Mouse (Mus musculus) liver, embryonic 15.5 days (tissue): ENCODE measurements around the gene Psmc1. TPM values are rescaled to one million over a fixed set of nuclear protein-coding genes. Genes with fewer than 3 reads are reported as not detected.

ENCODE experiments used
- ATAC-seq: fragments of 200-750 bp; cut with Nextera tagmentation; 2 replicates; pipeline ENCODE4 v1.8.0; 2017; ENCODE audit warnings: moderate number of reproducible peaks, mild to moderate bottlenecking, moderate library complexity; ENCODE audit not compliant: insufficient read depth
- H3K27ac ChIP-seq: fragments of 300-500 bp; sonication (generic); replicated peaks from 2 replicates; pipeline ENCODE4 v1.5.1; 2015; ENCODE audit warnings: mild to moderate bottlenecking, inconsistent platforms
- H3K27me3 ChIP-seq: fragments of 300-500 bp; sonication (generic); 2 replicates; pipeline ENCODE4 v1.6.1; 2015; ENCODE audit warnings: mild to moderate bottlenecking, inconsistent platforms
- H3K36me3 ChIP-seq: fragments of 300-500 bp; sonication (generic); replicated peaks from 2 replicates; pipeline ENCODE4 v1.6.1; 2015; ENCODE audit warnings: moderate library complexity, mild to moderate bottlenecking, inconsistent platforms
- H3K4me1 ChIP-seq: fragments of 300-500 bp; sonication (generic); replicated peaks from 2 replicates; pipeline ENCODE4 v1.6.1; 2015; ENCODE audit warnings: inconsistent platforms
- H3K4me2 ChIP-seq: fragments of 300-500 bp; sonication (generic); 2 replicates; pipeline ENCODE4 v1.6.1; 2015; ENCODE audit warnings: moderate library complexity, mild to moderate bottlenecking, inconsistent platforms
- H3K4me3 ChIP-seq: fragments of 300-500 bp; sonication (generic); replicated peaks from 2 replicates; pipeline ENCODE4 v1.5.1; 2015; ENCODE audit warnings: mild to moderate bottlenecking, inconsistent platforms
- H3K9ac ChIP-seq: fragments of 300-500 bp; sonication (generic); 2 replicates; pipeline ENCODE4 v1.6.1; 2015; ENCODE audit warnings: moderate library complexity, mild to moderate bottlenecking, inconsistent platforms
- H3K9me3 ChIP-seq: fragments of 300-500 bp; sonication (generic); replicated peaks from 2 replicates; pipeline ENCODE4 v1.6.1; 2016; ENCODE audit warnings: inconsistent platforms
- WGBS: fragments of 180-500 bp; shearing (Covaris S2); methylation state at CpG from one replicate; pipeline ENCODE4 v1.1.7; 2015; ENCODE audit warnings: mixed read lengths; ENCODE audit not compliant: insufficient replicate concordance; 5-methylcytosine and 5-hydroxymethylcytosine counted together
- polyA plus RNA-seq: library from polyadenylated mRNA; unstranded; fragments of >200 nt; fragmentation: Nextera tagmentation; extraction: Ambion mirVana; gene quantifications from 2 replicates; pipeline ENCODE4 v1.2.1, GENCODE M21; 2015

Gene Psmc1
- polyA plus RNA-seq: 121 and 131 TPM in 2 replicates

DNA sequence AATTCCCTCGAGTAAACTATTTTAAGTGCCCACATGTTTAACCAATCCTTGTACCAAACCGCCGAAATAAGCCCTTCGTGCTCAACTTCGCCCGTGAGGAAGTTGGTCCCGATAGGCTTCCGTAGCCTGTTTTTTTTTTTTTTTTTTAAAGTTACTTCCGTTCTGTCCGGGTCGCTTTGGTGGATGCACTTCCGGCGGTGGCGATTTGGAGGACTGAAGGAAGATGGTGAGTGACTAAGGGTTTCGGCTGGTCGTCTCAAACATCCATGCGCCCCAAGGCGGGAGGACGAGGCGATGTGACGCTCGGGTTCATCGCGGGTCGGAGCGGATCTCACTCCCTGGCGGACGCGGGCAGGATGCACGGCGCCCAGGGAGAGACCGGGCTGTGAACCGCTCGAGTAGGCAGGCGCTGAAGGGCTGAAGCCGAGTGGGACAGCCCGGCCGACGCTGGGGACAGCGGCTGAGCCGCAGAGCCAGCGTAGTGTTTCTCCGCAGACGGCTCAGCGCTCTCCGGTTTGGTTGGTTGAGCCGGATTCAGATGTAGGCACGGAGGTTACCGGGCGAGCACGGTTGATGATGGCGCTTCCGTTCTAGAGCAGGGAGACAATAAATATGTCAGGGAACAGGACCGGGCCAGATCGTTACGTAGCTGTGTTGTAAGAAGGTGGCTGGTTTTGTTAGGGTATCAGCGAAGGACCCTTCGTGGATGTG is at the start of gene Psmc1:
Psmc1 (plus strand) TSS at position 169 of the 711 bp plus-strand sequence.
- H3K27ac ChIP-seq: peak within 1 kb of the TSS; percentile 97
- peak; percentile 87 for ATAC-seq
- peak within 1 kb of the TSS; percentile 94 for H3K9ac ChIP-seq
- no peaks in the 10 kb centered on the region for H3K9me3 ChIP-seq
- H3K4me3 ChIP-seq: peak within 1 kb of the TSS; percentile 97
- peaks cover 29% of the 10 kb centered on the region for H3K36me3 ChIP-seq
- under 1% methylated on average over 58 of the region's 58 CpGs for WGBS
- peaks cover 24% of the 10 kb centered on the region for H3K4me1 ChIP-seq
- no peaks in the 10 kb centered on the region for H3K27me3 ChIP-seq
- peak within 1 kb of the TSS; percentile 80 for H3K4me2 ChIP-seq

DNA sequence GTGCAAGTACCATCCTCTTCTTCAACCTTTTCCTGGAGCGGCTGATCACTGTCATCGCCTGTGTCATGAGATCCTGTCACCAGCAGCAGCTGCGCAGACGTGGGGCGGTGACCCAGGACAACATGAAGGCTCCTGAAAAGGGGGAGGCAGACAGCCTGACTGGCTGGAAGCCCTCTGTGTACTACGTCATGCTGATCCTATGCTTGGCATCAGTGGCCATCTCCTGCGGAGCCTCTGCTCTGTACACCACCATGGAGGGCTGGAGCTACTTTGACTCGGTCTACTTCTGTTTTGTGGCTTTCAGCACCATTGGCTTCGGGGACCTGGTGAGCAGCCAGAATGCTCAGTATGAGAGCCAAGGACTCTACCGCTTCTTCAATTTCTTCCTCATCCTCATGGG is 48.9 kb upstream of the Psmc1 start:
- Histone ChIP-seq H3K27ac (no peak overlapping the region), H3K9ac (no peak overlapping the region), H3K9me3 (no peaks in the 10 kb centered on the region), H3K4me2 (no peak overlapping the region), H3K27me3 (no peaks in the 10 kb centered on the region), H3K36me3 (no peaks in the 10 kb centered on the region), H3K4me1 (no peaks in the 10 kb centered on the region), H3K4me3 (no peak overlapping the region)
- ATAC-seq: no peak
- WGBS: 71% methylated on average over 10 of the region's 10 CpGs

DNA sequence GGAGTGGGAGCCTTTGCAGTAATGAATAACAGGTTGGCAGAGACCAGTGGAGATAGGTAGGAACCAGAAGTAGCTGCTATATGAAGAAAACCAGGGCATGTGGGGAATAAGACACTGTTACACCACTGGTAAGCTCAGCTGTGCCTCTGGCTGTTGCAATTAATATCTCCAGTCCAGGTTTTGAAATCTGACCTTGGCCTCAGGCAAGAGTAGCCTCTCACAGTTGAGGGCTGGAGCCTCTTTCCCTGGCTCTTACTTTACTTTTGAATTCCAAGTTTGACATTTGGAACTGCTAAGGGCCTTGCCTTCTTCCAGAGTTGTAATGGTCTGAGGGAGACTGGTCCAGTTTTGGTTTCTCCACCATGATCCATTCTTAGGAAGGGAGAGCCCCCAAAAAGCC is 48.1 kb upstream of the Psmc1 start:
- Histone ChIP-seq H3K4me1 (no peaks in the 10 kb centered on the region), H3K36me3 (no peaks in the 10 kb centered on the region), H3K9me3 (no peaks in the 10 kb centered on the region), H3K27ac (no peak overlapping the region), H3K4me3 (no peak overlapping the region), H3K9ac (no peak overlapping the region), H3K4me2 (no peak overlapping the region), H3K27me3 (no peaks in the 10 kb centered on the region)
- ATAC-seq: no peak

DNA sequence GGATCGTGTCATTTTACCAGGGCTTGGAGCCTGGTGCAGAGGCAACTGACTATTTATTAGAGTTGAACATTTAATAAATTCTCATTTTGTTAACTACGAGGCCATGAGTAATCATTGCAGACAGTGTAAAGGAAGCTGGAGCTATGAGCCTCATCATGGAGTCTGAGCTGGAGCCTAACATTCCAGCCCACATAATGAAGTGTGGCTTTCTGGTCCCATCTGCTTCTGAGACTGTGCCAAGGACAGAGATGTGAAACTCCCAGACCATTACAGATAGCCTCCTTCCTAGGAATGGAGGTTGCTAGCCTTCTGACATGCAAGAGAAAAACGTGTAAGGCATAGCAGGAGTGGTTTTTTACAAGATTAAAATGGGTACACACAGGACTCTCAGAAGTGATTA is 47.4 kb upstream of the Psmc1 start:
- Histone ChIP-seq H3K36me3 (no peaks in the 10 kb centered on the region), H3K9ac (no peak overlapping the region), H3K27ac (no peak overlapping the region), H3K9me3 (no peaks in the 10 kb centered on the region), H3K27me3 (no peaks in the 10 kb centered on the region), H3K4me2 (no peak overlapping the region), H3K4me1 (no peaks in the 10 kb centered on the region), H3K4me3 (no peak overlapping the region)
- WGBS: 41% methylated on average over 3 of the region's 3 CpGs
- ATAC-seq: no peak

DNA sequence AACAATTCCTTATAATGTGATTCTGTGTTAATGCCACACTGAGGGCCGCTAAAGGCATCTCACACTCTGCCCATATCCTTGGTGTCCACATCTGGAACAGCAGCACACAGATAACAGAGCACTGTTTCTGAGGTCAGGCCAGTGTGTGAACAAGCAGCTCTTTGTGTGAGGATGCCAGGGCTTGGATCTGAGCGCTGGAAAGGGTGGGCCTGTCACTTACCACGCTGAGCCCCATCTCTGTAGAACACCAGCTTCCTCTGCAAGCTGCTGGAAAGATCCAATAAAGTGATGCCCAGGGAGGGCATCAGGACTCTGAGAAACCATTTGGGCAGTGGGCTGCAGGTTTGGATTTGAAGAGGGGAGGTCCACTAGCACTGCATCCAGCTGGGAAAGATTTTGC is 44.8 kb upstream of the Psmc1 start:
- H3K9ac ChIP-seq: no peak overlapping the region
- no peaks in the 10 kb centered on the region for H3K36me3 ChIP-seq
- H3K9me3 ChIP-seq: no peaks in the 10 kb centered on the region
- H3K27me3 ChIP-seq: no peaks in the 10 kb centered on the region
- no peak overlapping the region for H3K4me3 ChIP-seq
- no peak for ATAC-seq
- WGBS: 71% methylated on average over 3 of the region's 3 CpGs
- H3K4me1 ChIP-seq: no peaks in the 10 kb centered on the region
- H3K4me2 ChIP-seq: no peak overlapping the region
- H3K27ac ChIP-seq: no peak overlapping the region

DNA sequence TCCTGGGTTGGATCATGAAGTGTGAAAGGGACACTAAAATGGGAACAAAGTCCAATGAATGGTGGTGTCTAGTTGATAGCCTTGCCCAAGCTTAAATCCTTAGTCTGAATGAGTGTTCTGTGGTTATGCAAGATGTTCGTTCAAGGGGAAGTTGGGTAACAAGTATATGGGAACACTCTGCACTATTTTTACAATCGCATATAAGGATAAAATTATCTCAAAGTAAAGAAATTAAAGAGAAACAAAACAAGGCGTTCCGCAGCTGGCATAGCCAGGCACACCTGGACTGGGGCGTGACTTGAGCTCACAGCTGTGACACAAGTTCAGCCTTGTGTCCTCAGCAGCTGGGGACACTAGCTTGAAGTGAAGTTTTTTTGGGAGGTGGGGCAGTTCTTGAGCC is 42.5 kb upstream of the Psmc1 start:
- no peak overlapping the region for H3K9ac ChIP-seq
- no peaks in the 10 kb centered on the region for H3K27me3 ChIP-seq
- H3K27ac ChIP-seq: no peak overlapping the region
- ATAC-seq: no peak
- no peak overlapping the region for H3K4me3 ChIP-seq
- H3K9me3 ChIP-seq: no peaks in the 10 kb centered on the region
- no peak overlapping the region for H3K4me2 ChIP-seq
- no peaks in the 10 kb centered on the region for H3K36me3 ChIP-seq
- 56% methylated on average over 5 of the region's 5 CpGs for WGBS
- H3K4me1 ChIP-seq: no peaks in the 10 kb centered on the region

DNA sequence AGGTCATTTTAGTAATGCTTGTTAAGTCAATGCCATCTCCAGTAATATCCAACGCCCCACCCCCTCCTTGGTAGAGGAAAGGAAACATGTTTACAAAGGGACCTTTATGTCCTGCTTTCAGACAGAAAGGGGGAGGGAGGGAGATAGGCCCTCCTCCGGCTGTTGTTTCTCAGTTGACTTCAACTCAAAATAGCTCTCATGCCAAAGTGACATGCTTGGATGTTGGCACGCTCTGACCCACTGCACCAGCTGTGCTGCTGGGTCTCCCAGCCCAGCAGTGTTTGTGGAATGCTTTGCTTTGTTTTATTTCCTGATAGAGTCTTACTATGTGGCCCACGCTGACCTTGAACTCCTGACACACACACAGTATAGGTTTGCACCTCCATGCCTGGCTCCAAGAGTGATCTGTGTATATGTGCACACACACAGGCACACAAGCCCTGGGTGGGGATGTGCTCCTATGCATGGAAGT is 36.7 kb upstream of the Psmc1 start:
- no peaks in the 10 kb centered on the region for H3K4me1 ChIP-seq
- no peak overlapping the region for H3K4me3 ChIP-seq
- no peak overlapping the region for H3K27ac ChIP-seq
- 53% methylated on average over 4 of the region's 4 CpGs for WGBS
- H3K36me3 ChIP-seq: no peaks in the 10 kb centered on the region
- no peak overlapping the region for H3K4me2 ChIP-seq
- H3K9ac ChIP-seq: no peak overlapping the region
- ATAC-seq: no peak
- no peaks in the 10 kb centered on the region for H3K27me3 ChIP-seq
- H3K9me3 ChIP-seq: no peaks in the 10 kb centered on the region

DNA sequence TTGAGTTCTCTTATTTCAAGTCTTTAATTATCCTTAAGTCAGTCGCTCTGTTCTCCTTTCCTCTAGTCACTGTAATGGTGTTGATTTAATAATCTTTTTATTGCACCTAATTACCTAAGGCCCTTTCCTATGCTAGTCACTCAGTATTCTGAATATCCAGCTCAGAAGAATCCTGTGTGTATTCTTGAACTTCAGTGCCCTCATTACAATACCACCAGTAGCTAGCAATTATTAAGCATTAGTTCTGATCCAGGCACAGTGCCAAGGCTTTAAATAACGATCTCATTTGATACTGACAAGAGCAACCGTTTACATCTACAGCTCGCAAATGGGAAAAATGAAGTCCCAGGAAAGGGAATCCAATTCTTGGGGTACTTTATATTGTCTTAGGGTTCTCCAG is 34.2 kb upstream of the Psmc1 start:
- Histone ChIP-seq H3K9me3 (no peaks in the 10 kb centered on the region), H3K4me1 (no peaks in the 10 kb centered on the region), H3K27me3 (no peaks in the 10 kb centered on the region), H3K4me2 (no peak overlapping the region), H3K9ac (no peak overlapping the region), H3K4me3 (no peak overlapping the region), H3K36me3 (no peaks in the 10 kb centered on the region), H3K27ac (no peak overlapping the region)
- 69% methylated on average over 4 of the region's 4 CpGs for WGBS
- no peak for ATAC-seq

DNA sequence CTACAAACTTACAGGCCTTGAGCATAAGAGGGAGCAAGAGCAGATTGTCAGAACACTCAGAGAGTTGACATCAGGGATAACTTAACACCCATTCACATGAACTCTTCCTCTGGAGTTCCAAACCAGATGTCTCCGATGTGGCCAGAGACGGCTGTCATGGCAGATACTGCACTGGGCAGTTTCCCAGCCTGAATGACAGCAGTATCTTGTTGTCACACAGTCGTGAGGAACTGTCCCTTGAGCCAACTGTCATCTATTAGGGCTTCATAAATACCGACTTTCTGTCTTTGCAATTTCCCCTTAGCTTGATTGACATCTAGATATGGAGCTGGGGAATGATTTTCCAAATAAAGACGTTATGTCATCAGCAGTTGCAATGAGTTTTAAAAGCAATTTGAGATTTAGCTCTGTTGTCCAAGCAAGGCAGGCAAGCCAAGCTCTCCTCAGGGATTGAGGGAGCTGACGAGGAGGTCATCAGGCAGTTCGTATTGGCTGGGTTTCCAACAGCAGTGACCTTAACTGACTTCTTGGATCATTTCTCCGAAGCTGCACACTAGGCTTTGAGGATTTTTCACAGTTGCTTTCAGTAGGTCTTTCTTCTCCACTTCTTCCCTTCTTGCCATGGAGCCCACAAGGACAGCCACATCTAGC is 30.2 kb upstream of the Psmc1 start:
- Histone ChIP-seq H3K9ac (no peak overlapping the region), H3K4me3 (no peak overlapping the region), H3K27me3 (no peaks in the 10 kb centered on the region), H3K27ac (no peak overlapping the region), H3K9me3 (no peaks in the 10 kb centered on the region), H3K4me1 (no peaks in the 10 kb centered on the region), H3K4me2 (no peak overlapping the region), H3K36me3 (no peaks in the 10 kb centered on the region)
- ATAC-seq: no peak
- 48% methylated on average over 8 of the region's 8 CpGs for WGBS

DNA sequence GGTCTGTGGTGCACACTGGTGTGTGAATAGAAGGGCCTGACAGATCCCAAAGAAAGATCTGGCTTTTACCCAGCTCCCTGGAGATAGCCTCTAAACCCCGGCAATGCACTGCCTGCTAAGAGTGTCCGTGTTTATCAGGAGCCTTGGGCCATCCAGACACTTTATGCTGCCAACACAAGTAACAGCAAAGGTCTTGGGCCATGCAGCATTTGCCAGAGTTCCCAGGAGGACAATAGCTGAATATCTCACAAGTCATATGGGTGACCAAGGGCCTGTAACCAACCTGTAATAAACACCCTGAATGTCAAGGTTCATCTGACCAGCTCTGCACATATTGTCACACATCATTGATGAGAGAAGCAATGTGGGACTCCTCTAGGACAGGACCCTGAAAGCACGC is 21.9 kb upstream of the Psmc1 start:
- no peak overlapping the region for H3K9ac ChIP-seq
- no peak overlapping the region for H3K27ac ChIP-seq
- 69% methylated on average over 3 of the region's 3 CpGs for WGBS
- no peak overlapping the region for H3K4me3 ChIP-seq
- no peaks in the 10 kb centered on the region for H3K9me3 ChIP-seq
- no peaks in the 10 kb centered on the region for H3K4me1 ChIP-seq
- no peaks in the 10 kb centered on the region for H3K36me3 ChIP-seq
- no peak for ATAC-seq
- H3K4me2 ChIP-seq: no peak overlapping the region
- H3K27me3 ChIP-seq: no peaks in the 10 kb centered on the region

DNA sequence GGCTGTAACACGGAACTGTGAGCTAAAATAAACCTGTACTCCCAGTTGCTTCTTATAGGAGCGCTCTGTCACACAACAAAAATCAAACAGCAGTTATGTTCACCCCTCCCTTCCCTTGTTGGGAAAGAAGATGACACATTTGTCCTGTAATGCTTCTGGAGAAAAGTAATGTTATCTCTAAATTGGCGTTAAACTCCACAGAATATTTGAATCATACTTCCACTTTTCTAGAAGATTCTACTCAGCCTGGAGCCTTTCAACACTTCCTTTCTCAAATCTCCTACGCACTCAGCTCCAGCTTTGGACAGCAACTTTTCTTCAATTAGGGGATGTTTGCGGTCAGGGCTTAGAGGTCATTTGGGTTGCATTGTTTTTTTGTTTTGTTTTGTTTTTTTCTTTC is 20.7 kb upstream of the Psmc1 start:
- no peaks in the 10 kb centered on the region for H3K27me3 ChIP-seq
- no peaks in the 10 kb centered on the region for H3K4me1 ChIP-seq
- H3K4me2 ChIP-seq: no peak overlapping the region
- WGBS: 53% methylated on average over 5 of the region's 5 CpGs
- no peak for ATAC-seq
- H3K27ac ChIP-seq: no peak overlapping the region
- H3K4me3 ChIP-seq: no peak overlapping the region
- no peaks in the 10 kb centered on the region for H3K36me3 ChIP-seq
- H3K9ac ChIP-seq: no peak overlapping the region
- no peaks in the 10 kb centered on the region for H3K9me3 ChIP-seq

DNA sequence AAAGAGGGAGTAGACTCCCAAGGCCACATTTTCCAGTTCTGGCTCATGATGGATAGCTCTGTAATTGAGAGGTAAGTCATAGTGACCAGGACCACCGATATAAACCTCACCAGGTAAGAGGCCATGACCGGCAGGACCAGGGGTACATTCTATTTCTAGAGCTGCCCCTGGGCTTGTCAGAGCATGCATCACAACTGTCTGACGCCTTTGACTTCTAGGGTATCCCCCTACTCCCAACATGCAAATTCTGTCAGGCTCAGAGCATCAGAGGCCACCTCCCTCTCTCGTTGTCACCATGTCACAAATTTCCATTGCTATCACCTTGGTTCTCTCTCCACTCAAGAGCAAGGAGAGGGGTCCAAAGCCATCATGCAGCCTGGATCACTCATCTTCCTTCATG is 19.2 kb upstream of the Psmc1 start:
- no peaks in the 10 kb centered on the region for H3K4me1 ChIP-seq
- H3K27me3 ChIP-seq: no peaks in the 10 kb centered on the region
- H3K27ac ChIP-seq: no peak overlapping the region
- no peak for ATAC-seq
- no peak overlapping the region for H3K4me2 ChIP-seq
- no peak overlapping the region for H3K4me3 ChIP-seq
- H3K36me3 ChIP-seq: no peaks in the 10 kb centered on the region
- WGBS: 76% methylated on average over 4 of the region's 4 CpGs
- H3K9ac ChIP-seq: no peak overlapping the region
- H3K9me3 ChIP-seq: no peaks in the 10 kb centered on the region
